Mouse (Mus musculus): ENCODE data around the gene Tfam.

Tfam gene

DNA sequence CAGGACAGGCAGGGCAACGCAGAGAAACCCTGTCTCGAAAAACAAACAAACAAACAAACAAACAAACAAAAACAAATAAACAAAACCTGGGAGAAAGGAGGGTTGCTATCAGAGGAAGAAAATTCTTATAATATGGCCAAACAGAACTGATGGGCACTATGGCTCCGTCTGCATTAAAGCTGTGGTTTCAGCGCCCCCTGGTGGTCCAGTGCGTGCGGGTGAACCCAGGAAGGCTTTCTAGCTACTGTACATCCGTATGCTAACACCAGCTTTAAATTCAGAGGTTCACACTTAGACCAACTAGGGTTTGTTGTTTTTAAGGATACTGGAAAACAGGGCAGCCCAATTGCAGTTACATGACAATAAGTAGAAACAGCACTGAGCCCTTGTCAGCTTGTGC, 12.2 kb downstream of the Tfam start:
- DNase-seq (ENCODE audit: low read depth, low spot score) = no peak

DNA sequence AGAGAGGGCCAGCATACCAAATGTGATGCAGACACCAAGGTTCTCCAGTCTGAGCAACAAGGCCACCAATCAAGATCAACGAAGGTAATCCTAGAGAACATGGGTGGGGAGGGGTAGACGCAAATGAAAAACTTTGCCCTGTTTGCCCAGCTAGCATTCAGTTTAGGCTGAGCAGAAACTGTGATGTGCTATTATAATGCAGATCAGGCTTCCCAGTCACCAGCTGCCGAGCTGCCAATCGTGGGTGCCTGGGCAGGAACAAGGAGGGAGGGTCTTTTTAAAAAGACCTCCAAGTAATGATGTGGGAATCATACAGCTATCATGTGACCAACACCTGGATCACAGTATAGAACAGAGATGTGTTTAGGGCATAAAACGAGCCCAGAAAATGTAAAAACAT, 15.0 kb downstream of the Tfam start:
- no peak for DNase-seq (ENCODE audit: low read depth, low spot score)

- no peak for DNase-seq (ENCODE audit: low read depth, low spot score)
Measured at GRCm38 (mm10) chr10:71222639-71223038, 15.4 kb downstream of the Tfam start.

GRCm38 (mm10) chr10:71218228-71218892, 19.7 kb downstream of the Tfam start:
- DNase-seq (ENCODE audit: low read depth, low spot score) = peak; percentile 71

GRCm38 (mm10) chr10:71215996-71216395, 22.1 kb downstream of the Tfam start:
- no peak for DNase-seq (ENCODE audit: low read depth, low spot score)

DNA sequence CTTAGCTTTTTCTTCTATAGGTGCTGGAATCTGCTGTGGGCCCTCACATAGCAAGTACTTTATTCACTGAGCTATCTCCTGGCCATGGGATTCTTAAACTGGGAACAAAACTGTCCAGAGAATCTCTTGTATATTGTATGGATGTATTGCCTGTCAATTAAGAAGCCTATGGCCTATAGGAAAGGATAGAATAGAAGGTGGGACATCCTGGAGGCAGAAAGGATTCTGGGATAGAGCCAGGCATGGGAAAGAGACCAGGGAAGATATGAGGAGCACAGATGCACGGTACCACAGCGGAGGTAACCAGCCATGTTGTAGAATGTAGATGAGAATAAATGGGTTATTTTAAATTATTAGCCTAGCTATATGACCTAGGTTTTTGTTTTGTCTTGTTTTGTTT, 36.6 kb downstream of the Tfam start:
- no peak for DNase-seq (ENCODE audit: low read depth, low spot score)

GRCm38 (mm10) chr10:71200964-71201363, 37.1 kb downstream of the Tfam start:
- DNase-seq (ENCODE audit: low read depth, low spot score) = no peak

- DNase-seq (ENCODE audit: low read depth, low spot score) = no peak
Measured at GRCm38 (mm10) chr10:71198676-71199075, 39.4 kb downstream of the Tfam start.

GRCm38 (mm10) chr10:71197036-71197785, 40.9 kb downstream of the Tfam start:
- no peak for DNase-seq (ENCODE audit: low read depth, low spot score)

DNA sequence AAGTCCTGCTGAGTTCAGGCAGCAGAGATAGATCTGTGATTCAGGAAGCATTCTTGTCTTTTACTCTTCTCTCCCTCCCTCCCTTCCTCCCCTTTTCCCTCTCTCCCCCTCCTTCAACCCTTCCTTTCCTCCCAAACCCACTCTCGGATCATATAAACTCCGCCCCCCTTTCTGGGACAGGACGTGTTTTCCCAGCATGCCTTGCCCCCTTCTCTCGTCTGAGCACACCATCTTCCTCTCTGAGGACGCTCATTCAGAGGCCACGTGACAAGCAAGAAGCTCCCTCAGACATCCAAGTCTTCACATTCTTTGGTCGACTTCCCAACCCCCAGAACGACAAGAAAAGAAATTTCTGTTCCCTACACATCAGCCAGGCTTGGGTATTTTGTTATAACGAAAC, 42.6 kb downstream of the Tfam start:
- DNase-seq (ENCODE audit: low read depth, low spot score) = no peak

DNA sequence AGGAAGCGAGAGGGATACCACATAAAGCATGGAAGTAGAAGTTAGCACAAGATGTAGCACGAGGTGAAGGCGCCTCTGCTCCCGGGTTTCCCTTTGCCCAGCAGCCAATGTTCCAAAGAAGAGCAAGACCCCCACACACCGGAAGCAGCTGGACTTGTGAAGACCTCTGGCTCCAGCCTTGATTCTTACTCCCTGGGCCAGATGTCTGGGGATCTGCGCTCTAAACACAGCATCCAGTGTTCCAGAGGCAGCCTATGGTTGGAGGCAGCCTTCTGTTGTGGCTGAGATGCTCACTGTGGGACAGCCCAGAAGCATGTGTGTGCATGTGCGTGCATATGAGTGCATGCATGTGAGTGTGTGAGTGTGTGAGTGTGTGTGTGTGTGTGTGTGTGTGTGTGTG, 43.4 kb downstream of the Tfam start:
- DNase-seq (ENCODE audit: low read depth, low spot score) = no peak

- no peak for DNase-seq (ENCODE audit: low read depth, low spot score)
Measured at GRCm38 (mm10) chr10:71193319-71193718, 44.8 kb downstream of the Tfam start.

- DNase-seq (ENCODE audit: low read depth, low spot score) = no peak
Measured at GRCm38 (mm10) chr10:71192886-71193285, 45.2 kb downstream of the Tfam start.

DNA sequence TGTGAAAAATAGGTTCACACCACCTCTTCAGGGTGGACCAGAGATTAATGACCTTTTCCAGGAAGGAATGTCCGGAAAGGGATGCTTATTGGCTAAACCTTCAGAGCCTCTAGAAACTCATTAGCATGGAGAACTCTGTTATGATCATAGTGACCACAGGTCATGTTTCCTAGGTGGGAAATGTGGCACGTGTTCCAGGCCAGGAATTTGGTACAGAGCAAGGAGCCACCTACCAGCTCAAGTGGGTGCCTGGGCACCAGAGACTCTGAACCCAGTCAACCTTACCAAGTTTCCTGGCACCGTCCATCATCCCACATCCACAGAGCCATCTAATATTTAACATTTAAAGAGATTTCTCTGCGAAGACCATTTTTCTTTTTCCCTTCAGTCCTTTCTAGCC, 49.4 kb downstream of the Tfam start:
- DNase-seq (ENCODE audit: low read depth, low spot score) = no peak

GRCm38 (mm10) chr10:71185059-71185458, 53.0 kb downstream of the Tfam start:
- no peak for DNase-seq (ENCODE audit: low read depth, low spot score)

DNA sequence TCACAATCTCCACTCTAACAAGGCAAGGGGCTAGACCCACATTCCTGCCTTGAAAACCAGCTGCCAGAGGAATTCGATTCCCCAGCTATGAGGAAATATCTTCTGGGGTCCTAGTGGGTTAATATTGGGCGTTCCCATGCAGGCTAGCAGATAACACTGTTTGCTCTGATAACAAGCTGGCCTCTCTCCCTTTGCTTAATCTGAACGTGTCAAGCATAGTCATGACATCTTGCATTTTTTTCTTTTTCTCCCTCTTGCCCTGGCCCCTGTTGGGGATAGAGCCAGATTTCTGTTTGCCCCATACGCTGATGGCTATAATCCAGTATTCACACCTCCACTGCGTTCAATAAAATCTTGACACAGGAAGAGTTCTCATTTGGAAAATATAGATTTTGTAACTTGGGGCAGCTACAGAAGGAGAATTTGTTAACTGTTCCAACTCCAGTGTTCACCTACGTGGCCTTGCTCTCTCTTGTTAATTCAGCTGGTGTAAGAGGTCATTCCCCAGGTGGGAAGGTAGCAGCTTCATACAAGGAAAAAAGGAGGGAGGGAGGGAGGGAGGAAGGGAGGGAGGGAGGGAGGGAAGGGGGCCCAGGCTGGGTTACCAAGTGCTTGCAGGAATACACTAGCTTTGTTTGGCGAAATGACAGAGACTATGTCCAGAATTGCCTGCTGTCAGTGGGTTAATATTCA, 54.6 kb downstream of the Tfam start:
- DNase-seq (ENCODE audit: low read depth, low spot score) = no peak

- DNase-seq (ENCODE audit: low read depth, low spot score) = no peak
Measured at GRCm38 (mm10) chr10:71181931-71182330, 56.1 kb downstream of the Tfam start.

DNA sequence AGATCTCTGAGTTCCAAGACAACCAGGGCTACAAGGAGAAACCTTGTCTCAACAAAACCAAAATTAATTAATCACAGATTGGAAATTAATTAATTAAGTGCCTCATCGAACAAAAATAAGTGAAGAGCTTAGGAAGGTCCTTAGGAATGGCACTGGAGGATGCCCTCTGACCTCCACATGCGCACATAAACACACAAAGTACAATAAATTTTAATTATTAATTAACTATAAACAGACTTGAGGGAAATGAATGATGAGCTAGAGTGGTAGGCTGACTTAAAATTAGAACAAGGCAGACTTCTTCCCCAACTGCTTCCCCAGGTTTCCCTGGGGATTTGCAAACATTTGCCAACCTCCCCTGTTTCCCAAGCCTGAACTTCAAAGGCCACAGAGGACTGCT, 57.0 kb downstream of the Tfam start:
- no peak for DNase-seq (ENCODE audit: low read depth, low spot score)

DNA sequence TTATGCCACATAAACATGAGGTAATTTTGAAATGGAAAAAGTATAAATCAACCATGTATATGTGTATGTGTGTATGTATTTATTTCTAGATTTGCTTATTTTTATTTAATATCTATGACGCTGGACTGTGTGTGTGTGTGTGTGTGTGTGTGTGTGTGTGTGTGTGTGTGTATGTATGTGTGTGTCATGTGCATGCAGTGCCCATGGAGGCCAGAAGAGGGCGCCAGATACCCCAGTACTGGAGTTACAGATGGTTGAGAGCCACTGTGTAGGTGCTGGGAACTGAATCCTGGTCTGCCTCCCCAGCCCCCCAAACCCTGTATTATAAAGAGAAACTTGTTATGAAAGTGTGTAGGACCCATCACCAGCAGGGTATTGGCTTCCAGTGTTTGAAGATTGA, 58.0 kb downstream of the Tfam start:
- DNase-seq (ENCODE audit: low read depth, low spot score) = no peak

GRCm38 (mm10) chr10:71177201-71177600, 60.9 kb downstream of the Tfam start:
- DNase-seq (ENCODE audit: low read depth, low spot score) = no peak

DNA sequence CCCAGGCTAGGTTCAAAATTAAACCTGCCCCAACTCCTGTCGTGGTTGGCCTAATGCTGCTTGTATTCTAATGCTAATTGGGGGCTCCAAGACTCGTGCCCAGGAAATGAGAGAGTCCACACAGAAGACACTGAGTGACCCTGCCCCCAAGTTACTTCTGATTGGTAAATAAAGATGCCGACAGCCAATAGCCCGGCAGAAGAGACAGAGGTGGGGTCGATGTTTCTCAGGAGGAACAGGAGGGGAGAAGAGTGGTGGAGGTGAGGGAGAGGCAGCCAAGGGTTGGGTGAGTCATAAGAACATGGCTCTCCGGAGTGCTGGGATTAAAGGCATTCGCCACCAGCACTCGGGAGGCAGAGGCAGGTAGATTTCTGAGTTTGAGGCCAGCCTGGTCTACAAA, 61.7 kb downstream of the Tfam start:
- DNase-seq (ENCODE audit: low read depth, low spot score) = no peak

Measured in telencephalon, adult 2 months (tissue).